Mouse (Mus musculus) cerebellum, adult 18-20 months (tissue): ENCODE results near the gene Zfp978.
"Not testable (repeated sequence)": the region's sequence is repeated elsewhere in the genome, so short reads cannot be mapped to it uniquely, and the experiment has no call there.

Experiments used
- DNase-seq, 2 experiments: peaks; one replicate each; pipeline ENCODE4 v3.0.0; 2021

The Zfp978 gene

DNA sequence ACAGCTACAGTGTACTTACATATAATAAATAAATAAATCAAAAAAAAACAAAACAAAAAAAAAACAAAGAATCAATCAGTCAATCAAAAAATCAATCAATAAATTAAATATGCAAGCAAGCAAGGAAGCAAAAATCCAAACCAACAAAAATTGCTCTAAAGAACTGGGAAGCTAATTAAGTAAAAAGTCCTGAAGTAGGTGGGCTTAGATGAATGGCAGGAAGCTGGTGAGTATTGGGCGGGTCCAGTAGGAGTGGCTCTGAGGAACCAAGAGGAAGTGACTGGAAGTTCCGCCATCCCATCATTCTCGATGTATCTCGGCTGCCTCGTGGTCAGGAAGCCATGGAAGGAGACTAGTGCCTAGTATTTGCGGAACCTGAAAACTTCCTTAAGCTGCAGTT is at the start of gene Zfp978:
Gene Zfp978 (plus strand): TSS at position 301 of the 400 bp plus-strand sequence.
- DNase-seq, result not testable (repeated sequence)

DNA sequence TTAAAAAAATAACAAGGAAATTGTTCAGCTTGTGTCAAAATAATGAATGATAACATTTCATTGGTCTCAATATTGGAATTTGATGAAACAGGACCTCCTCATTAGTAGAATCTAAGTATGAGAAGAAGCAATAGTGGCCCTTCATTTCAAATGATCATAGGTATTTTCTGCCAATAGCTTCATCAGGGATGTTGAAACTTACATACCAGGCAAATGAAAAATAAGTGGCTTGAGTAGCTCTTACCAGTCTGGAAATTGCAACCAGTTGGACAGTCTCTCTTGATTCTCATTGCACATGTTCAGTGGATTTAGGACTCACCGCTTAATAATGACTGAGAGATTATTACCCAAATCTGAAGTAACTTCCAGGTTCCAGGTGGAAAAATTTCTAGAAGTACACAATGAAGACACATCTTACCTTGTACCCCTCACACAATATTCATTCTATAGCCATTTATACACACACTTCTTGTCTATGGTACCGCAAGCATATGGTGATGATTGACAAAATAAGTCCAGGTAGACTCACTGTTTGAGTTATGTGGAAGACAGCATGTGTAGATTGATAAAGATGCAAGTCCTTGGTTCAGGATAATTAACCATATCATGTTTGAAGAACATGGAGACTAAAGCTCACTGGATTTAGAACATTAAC is 25.9 kb upstream of the Zfp978 start:
- DNase-seq, result not testable (repeated sequence)

DNA sequence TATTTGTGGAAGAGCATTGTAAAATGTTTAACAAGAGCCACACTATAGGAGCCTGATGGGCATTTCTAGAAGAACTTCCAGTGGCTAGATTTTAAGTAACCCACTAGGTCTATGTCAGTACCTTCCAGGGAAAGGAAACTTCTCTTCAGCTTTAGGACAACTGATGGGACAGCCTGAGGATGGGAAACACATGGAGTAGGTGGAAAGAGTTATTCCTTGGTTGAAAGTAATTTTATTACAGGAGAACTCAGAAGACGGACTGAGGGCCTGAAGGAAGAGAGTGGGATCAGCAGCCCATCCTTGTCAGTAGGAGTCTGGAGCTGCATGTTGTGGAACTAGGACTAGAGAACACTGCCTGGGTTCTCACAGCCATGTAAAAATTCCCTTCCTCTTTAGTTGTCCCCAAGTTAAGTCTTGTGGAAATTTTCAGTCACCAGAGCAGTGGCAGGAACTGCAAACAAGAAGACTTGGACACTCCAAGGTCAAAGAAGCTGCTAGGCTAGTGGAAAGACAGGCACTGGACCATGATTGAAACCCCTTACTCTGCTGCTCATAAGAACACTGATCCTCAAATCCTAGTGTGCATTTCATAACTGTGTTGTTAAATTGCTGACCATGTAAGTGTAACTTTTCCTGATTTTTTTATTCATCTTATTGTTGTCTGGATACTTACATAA is 25.3 kb upstream of the Zfp978 start:
- not testable (repeated sequence) for DNase-seq

- DNase-seq, result not testable (repeated sequence)
Observed at GRCm38 (mm10) chr4:147336368-147337195, 24.5 kb upstream of the Zfp978 start.

DNA sequence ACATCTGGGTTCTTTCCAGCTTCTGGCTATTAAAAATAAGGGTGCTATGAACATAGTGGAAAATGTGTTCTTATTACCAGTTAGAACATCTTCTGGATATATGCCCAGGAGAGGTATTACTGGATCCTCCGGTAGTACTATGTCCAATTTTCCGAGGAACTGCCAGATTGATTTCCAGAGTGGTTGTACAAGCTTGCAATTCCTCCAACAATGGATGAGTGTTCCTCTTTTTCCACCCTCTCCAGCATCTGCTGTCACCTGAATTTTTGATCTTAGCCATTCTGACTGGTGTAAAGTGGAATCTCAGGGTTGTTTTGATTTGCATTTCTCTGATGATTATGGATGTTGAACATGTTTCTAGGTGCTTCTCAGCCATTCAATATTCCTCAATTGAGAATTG is 23.6 kb upstream of the Zfp978 start:
- DNase-seq, result not testable (repeated sequence)

- no peak for DNase-seq
Observed at GRCm38 (mm10) chr4:147338032-147338610, 23.0 kb upstream of the Zfp978 start.

GRCm38 (mm10) chr4:147338706-147339105 is 22.4 kb upstream of the Zfp978 start:
- DNase-seq, result not testable (repeated sequence)

DNA sequence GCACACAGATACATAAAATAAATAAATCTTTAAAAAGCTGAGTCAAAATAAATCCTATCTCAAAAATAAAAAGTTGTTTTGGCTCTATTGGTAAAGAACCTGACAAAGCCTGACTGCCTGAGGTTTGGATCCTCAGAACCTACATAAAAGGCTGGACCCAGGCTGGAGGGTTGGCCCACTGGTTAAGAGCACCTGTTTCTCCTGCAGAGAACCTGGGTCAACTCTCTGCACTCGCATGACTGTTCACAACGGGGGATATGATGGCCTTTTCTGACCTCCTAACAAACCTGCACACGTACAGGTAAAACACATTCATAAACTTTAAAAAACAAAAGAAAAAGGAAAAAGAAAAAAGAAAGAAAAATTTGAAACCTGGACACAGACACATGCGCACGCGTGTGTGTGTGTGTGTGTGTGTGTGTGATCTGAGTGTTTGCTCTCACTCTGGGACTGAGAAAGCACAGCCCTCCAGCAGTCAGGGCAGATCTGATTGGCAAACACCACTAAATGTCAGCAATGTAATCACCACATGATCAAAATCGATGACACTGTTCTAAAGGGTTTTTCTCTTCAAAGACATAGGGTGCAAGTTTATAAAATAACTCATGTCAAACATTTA is 21.4 kb upstream of the Zfp978 start:
- DNase-seq, result not testable (repeated sequence)

DNA sequence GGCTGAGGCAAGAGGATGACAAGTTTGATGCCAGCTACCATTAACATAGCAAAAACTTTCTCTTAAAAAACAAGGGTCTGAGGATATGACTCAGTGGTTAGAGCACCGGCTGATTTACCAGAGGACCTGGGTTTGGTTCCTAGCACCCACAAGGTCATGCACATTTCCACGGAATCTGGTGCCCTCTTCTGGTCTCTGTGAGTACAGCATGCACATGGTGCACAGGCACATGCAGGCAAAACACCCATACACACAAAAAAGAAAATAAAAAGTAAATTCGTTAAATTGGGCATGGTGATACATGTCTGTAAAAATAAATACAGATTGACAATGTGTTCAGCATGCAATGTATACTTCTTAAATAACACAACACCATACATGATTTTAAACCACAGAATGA is 20.9 kb upstream of the Zfp978 start:
- DNase-seq, result not testable (repeated sequence)

GRCm38 (mm10) chr4:147340876-147341275 is 20.2 kb upstream of the Zfp978 start:
- not testable (repeated sequence) for DNase-seq

DNA sequence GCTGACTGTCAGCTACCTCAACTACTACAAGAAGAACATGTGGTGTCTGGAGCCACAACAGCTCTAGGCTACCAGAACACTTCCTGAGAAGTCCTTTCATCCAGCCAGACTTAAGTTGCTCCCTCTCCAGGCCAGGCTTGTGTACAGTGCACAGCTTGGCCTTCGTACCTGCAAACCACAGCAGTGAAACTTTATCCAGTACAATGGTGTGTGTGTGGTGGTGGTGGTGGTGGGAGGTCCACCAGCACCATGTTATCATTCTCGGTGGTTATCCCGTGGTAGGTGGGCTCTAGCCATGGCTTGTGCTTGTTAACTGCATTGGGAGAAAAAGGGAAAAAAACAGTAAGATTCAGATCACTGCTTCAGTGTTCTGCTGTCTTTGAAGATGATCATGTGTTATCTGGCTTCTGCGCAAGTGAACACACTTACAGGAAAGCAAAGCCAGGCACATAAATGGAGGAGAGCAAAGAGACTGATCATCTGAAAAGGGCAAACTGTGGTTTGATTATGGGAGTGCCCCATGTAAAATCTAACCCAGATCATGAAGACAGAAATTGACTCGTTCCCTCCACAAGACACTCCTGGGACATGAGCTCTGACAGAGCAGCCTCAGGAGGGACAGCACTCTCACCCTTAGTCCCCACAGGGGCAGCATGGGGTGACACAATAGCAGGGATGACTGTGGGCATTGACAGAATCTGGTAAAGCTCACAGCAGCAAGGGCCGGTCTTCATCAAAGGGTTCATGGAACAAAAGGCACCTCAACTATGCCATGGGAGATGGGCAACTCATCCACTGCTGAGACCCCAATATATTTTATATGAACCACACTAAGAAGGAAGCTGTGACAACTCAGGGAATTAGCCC is 17.8 kb upstream of the Zfp978 start:
- not testable (repeated sequence) for DNase-seq

DNA sequence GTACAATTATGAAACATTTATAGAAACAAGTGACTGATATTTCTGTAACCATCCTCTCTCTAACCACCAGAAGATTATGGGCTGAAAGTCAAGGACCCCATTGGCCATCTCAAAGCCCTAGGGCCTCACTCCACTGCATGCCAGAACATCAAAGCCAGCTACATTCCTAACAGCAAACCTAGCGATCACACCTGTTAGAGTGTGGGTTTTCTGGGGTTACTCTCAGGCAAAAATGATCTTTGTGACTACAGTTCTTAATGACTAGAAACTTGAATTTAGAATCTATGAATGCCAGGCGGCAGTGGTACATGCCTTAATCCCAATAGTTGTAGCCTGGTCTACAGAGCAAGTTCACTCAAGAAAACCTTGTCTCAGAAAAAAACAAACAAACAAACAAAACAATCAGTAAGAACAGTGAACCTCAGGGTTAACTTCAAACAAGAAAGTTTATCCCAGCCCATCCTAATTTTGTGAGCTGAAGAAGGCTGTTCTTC is 16.0 kb upstream of the Zfp978 start:
- DNase-seq, result not testable (repeated sequence)

DNA sequence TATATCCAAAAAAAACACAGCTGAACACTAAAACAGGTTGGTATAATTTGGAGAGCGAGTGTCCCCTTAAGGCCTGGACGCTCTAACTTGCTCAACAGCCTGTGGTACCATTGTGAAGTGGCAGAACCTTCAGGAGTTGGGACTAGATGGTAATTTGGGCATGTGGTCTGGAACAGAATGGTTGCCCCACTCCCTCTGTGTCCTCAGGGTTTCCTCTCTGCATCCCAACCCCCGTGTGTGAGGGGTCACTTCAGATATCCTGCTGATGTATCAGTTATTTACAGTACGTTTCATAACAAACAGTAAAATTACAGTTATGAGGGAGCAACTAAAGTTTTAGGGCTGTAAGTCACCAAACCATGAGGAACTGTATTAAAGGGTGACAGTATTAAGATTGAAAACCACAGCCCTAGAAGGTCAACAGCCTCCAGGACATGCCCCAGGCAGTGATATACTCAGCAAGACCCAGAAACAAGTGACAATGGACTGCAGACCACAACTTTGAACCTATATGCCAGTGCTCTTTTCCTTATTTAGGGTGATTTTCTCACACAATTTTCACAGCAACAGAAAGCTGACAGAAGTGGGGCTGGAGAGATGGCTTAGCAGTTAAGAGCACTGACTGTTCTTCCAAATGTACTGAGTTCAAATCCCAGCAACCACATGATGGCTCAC is 14.6 kb upstream of the Zfp978 start:
- not testable (repeated sequence) for DNase-seq

GRCm38 (mm10) chr4:147347300-147347699 is 13.8 kb upstream of the Zfp978 start:
- DNase-seq, result not testable (repeated sequence)

- not testable (repeated sequence) for DNase-seq
Observed at GRCm38 (mm10) chr4:147347880-147348279, 13.2 kb upstream of the Zfp978 start.

DNA sequence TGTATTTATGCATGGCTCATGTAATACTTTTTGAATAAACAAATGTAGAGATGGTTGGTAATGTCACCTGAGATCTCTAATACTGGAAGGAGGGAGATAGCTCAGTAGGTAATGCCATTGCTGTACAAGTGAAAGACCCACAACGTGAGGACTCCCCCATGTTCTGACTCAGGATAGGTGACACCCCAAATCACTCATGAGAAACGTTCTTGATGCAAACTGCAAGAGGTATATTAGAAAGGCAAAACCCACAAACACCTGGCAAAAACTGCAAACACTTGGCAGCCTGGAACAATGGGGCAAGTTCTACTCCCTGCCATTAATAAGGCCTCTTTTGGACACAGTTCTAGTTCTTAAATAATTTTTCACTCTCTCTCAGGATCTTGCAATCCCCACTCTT is 12.7 kb upstream of the Zfp978 start:
- DNase-seq, result not testable (repeated sequence)

- not testable (repeated sequence) for DNase-seq
Observed at GRCm38 (mm10) chr4:147348906-147349686, 12.0 kb upstream of the Zfp978 start.

DNA sequence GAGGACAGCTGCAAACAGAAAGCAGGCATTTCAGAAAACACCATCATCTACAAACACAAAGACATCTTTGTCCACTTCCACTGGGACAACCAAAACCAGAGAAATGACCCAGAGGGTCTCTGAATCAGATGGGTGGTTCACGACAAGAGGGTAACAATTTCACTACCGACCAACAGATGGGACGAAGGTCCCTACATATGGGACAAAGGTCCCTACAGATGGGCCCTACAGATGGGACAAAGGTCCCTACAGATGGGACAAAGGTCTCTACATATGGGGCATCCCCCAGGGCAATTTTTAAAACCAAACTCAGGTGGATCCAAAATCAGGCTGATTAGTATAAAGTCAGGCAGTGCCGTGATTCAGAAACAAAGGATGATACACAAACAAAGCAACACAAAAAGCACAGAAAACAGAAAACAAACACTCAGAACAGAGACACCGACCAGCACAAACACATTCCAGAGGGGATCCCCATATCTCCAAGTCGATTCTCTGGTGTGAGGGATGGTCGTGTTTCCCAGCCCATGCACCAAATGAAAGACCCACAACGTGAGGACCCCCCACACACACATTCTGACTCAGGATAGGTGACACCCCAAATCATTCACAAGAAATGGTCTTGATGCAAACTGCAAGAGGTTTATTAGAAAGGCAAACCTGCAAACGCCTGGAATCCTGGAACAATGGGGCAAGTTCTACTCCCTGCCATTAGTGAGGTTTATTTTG is 11.3 kb upstream of the Zfp978 start:
- not testable (repeated sequence) for DNase-seq

DNA sequence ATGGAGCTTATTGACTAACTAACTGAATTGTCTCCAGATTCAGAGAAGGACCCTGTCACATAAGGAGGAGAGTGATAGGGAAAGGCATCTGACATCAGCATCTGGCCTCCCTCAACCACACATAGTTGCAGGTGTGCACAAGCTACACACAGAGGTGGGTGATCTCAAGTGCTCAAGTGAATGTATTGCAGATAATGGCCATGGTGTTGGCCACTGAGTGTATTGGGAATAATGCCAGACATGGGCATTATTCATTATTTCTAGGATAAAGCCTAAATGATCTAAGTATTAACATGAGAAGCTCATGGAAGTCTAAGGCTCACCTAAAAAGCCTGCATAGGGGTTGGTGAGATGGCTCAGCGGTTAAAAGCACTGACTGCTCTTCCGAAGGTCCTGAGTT is 10.6 kb upstream of the Zfp978 start:
- not testable (repeated sequence) for DNase-seq
